Mouse (Mus musculus) liver, postnatal 0 days (tissue): ENCODE data around the gene Fbxl5. TPM values are rescaled to one million over a fixed set of nuclear protein-coding genes. Genes with fewer than 3 reads are reported as not detected.

Source experiments
- ATAC-seq: fragments of 200-750 bp; cut with Nextera tagmentation; 2 replicates; pipeline ENCODE4 v1.8.0; 2017; ENCODE audit warnings: mild to moderate bottlenecking, moderate library complexity
- DNase-seq: peaks from one replicate; pipeline ENCODE4 v3.0.0-alpha.2; 2016
- H3K27ac ChIP-seq: fragments of 300-500 bp; sonication (generic); 2 replicates; pipeline ENCODE4 v1.5.1; 2014; ENCODE audit warnings: antibody characterized with exemption, moderate library complexity, mild to moderate bottlenecking, low read depth
- H3K27me3 ChIP-seq: fragments of 300-500 bp; sonication (generic); 2 replicates; pipeline ENCODE4 v1.6.1; 2014; ENCODE audit warnings: low read length, control low read depth, mixed read lengths; ENCODE audit not compliant: insufficient read depth
- H3K36me3 ChIP-seq: fragments of 300-500 bp; sonication (generic); replicated peaks from 2 replicates; pipeline ENCODE4 v1.6.1; 2014; ENCODE audit warnings: mild to moderate bottlenecking, control low read depth, low read length, moderate library complexity, mixed read lengths; ENCODE audit not compliant: insufficient read depth
- H3K4me1 ChIP-seq: fragments of 300-500 bp; sonication (generic); 2 replicates; pipeline ENCODE4 v1.6.1; 2014; ENCODE audit warnings: antibody characterized with exemption, mild to moderate bottlenecking, control low read depth; ENCODE audit not compliant: insufficient read depth
- H3K4me2 ChIP-seq: fragments of 300-500 bp; sonication (generic); 2 replicates; pipeline ENCODE4 v1.6.1; 2014; ENCODE audit warnings: low read depth, mild to moderate bottlenecking, low read length, moderate library complexity, mixed read lengths
- H3K4me3 ChIP-seq: fragments of 300-500 bp; sonication (generic); 2 replicates; pipeline ENCODE4 v1.5.1; 2014; ENCODE audit warnings: low read depth, low read length
- H3K9ac ChIP-seq: fragments of 300-500 bp; sonication (generic); replicated peaks from 2 replicates; pipeline ENCODE4 v1.6.1; 2014; ENCODE audit warnings: mild to moderate bottlenecking, moderate library complexity
- H3K9me3 ChIP-seq: fragments of 300-500 bp; sonication (generic); 2 replicates; pipeline ENCODE4 v1.6.1; 2016; ENCODE audit warnings: mild to moderate bottlenecking, control low read depth, low read length, mixed read lengths
- CTCF ChIP-seq: sonication (generic); IDR thresholded peaks from 2 replicates; pipeline ENCODE4 v1.5.1; 2016; ENCODE audit warnings: antibody characterized with exemption, low read depth
- EP300 ChIP-seq: IDR thresholded peaks from 2 replicates; pipeline ENCODE4 v1.6.1; 2016; ENCODE audit warnings: antibody characterized with exemption, low read depth, mild to moderate bottlenecking
- WGBS: fragments of 180-500 bp; shearing (Covaris S2); extraction: QIAGEN DNeasy Blood & Tissue Kit; methylation state at CpG from one replicate; pipeline ENCODE4 v1.1.7; 2014; ENCODE audit not compliant: insufficient replicate concordance; 5-methylcytosine and 5-hydroxymethylcytosine counted together
- polyA plus RNA-seq: library from polyadenylated mRNA; unstranded; fragments of >200 nt; fragmentation: Nextera tagmentation; extraction: Ambion mirVana; gene quantifications from 2 replicates; pipeline ENCODE4 v1.2.1, GENCODE M21; 2015

Fbxl5 gene
- polyA plus RNA-seq, 1 experiment from 2014 or later: 15.9 TPM

GRCm38 (mm10) chr5:43770618-43771354 lies 50.7 kb downstream of the Fbxl5 start:
- Histone ChIP-seq H3K27me3 (no peaks in the 10 kb centered on the region), H3K4me2 (no peak overlapping the region), H3K9ac (no peak overlapping the region), H3K27ac (no peak overlapping the region), H3K4me1 (no peaks in the 10 kb centered on the region), H3K9me3 (no peaks in the 10 kb centered on the region), H3K36me3 (peaks cover 24% of the 10 kb centered on the region), H3K4me3 (no peak overlapping the region)
- DNase-seq (no peak), ATAC-seq (no peak)
- 51% methylated on average over 3 of the region's 3 CpGs for WGBS
- no peak for TF ChIP-seq CTCF
- no peak for TF ChIP-seq EP300

GRCm38 (mm10) chr5:43749092-43749491 lies 72.3 kb downstream of the Fbxl5 start:
- Histone ChIP-seq H3K27ac (no peak overlapping the region), H3K4me1 (no peaks in the 10 kb centered on the region), H3K27me3 (no peaks in the 10 kb centered on the region), H3K4me2 (no peak overlapping the region), H3K9ac (no peak overlapping the region), H3K36me3 (peaks cover 15% of the 10 kb centered on the region), H3K9me3 (no peaks in the 10 kb centered on the region), H3K4me3 (no peak overlapping the region)
- ATAC-seq (no peak), DNase-seq (no peak)
- 79% methylated on average over 3 of the region's 3 CpGs for WGBS
- no peak for TF ChIP-seq EP300
- peak; percentile 32 for TF ChIP-seq CTCF

GRCm38 (mm10) chr5:43748039-43748438 lies 73.4 kb downstream of the Fbxl5 start:
- no peak for DNase-seq
- no peaks in the 10 kb centered on the region for H3K9me3 ChIP-seq

GRCm38 (mm10) chr5:43745156-43745555 lies 76.3 kb downstream of the Fbxl5 start:
- Histone ChIP-seq H3K4me3 (no peak overlapping the region), H3K27me3 (no peaks in the 10 kb centered on the region), H3K4me2 (no peak overlapping the region), H3K4me1 (no peaks in the 10 kb centered on the region), H3K27ac (no peak overlapping the region), H3K9me3 (no peaks in the 10 kb centered on the region), H3K9ac (no peak overlapping the region), H3K36me3 (peaks cover 19% of the 10 kb centered on the region)
- no peak for ATAC-seq
- WGBS: 66% methylated on average over 5 of the region's 5 CpGs
- DNase-seq: no peak
- TF ChIP-seq CTCF (no peak), EP300 (no peak)

More at GRCm38 (mm10) chr5:43748039-43748438, 73.4 kb downstream of the Fbxl5 start:
- Histone ChIP-seq H3K4me2 (no peak overlapping the region), H3K4me3 (no peak overlapping the region), H3K4me1 (no peaks in the 10 kb centered on the region), H3K9ac (no peak overlapping the region), H3K36me3 (peaks cover 18% of the 10 kb centered on the region), H3K27ac (no peak overlapping the region), H3K27me3 (no peaks in the 10 kb centered on the region)
- 88% methylated on average over 4 of the region's 4 CpGs for WGBS
- no peak for ATAC-seq
- TF ChIP-seq CTCF (no peak), EP300 (no peak)

- no peaks in the 10 kb centered on the region for H3K27me3 ChIP-seq
- ATAC-seq (no peak), DNase-seq (no peak)
- H3K9me3 ChIP-seq: no peaks in the 10 kb centered on the region
- H3K4me1 ChIP-seq: no peaks in the 10 kb centered on the region
- 88% methylated on average over 1 of the region's 1 CpGs for WGBS
- no peak overlapping the region for H3K4me3 ChIP-seq
- TF ChIP-seq EP300: no peak
- TF ChIP-seq CTCF: no peak
- no peak overlapping the region for H3K4me2 ChIP-seq
- H3K36me3 ChIP-seq: peaks cover 13% of the 10 kb centered on the region
- H3K27ac ChIP-seq: no peak overlapping the region
- H3K9ac ChIP-seq: no peak overlapping the region
These were observed 77.3 kb downstream of the Fbxl5 start for GRCm38 (mm10) chr5:43744187-43744586.

GRCm38 (mm10) chr5:43732381-43732780 lies 89.1 kb downstream of the Fbxl5 start:
- no peak for ATAC-seq
- H3K4me1 ChIP-seq: no peaks in the 10 kb centered on the region
- peaks cover 2% of the 10 kb centered on the region; the same call in 1 of the 2 replicates for H3K36me3 ChIP-seq
- no peaks in the 10 kb centered on the region for H3K27me3 ChIP-seq
- 79% methylated on average over 8 of the region's 8 CpGs for whole genome bisulfite sequencing
- no peak for DNase-seq
- no peak overlapping the region for H3K27ac ChIP-seq
- H3K9me3 ChIP-seq: no peaks in the 10 kb centered on the region
- H3K9ac ChIP-seq: no peak overlapping the region
- no peak for TF ChIP-seq CTCF
- H3K4me2 ChIP-seq: no peak overlapping the region
- H3K4me3 ChIP-seq: no peak overlapping the region
